Mouse (Mus musculus) limb, embryonic 14.5 days (tissue): ENCODE data around the gene Acvrl1. TPM values are rescaled to one million over a fixed set of nuclear protein-coding genes. Genes with fewer than 3 reads are reported as not detected.

Experiments
- ATAC-seq: fragments of 200-750 bp; cut with Nextera tagmentation; 2 replicates; pipeline ENCODE4 v1.8.0; 2017; ENCODE audit warnings: low read depth, moderate number of reproducible peaks, moderate TSS enrichment; ENCODE audit not compliant: low FRiP score
- DNase-seq: peaks from one replicate; pipeline ENCODE4 v3.0.0-alpha.2; 2015; ENCODE audit warnings: low spot score
- H3K27ac ChIP-seq: fragments of 300-500 bp; sonication (generic); replicated peaks from 2 replicates; pipeline ENCODE4 v1.5.1; 2014; ENCODE audit warnings: low read depth, mild to moderate bottlenecking, low read length, moderate library complexity, mixed read lengths
- H3K27me3 ChIP-seq: fragments of 300-500 bp; sonication (generic); 2 replicates; pipeline ENCODE4 v1.6.1; 2014; ENCODE audit warnings: low read length, mixed read lengths; ENCODE audit not compliant: control insufficient read depth, insufficient read depth
- H3K36me3 ChIP-seq: fragments of 300-500 bp; sonication (generic); 2 replicates; pipeline ENCODE4 v1.6.1; 2014; ENCODE audit warnings: mild to moderate bottlenecking, low read length, moderate library complexity, mixed read lengths; ENCODE audit not compliant: control insufficient read depth, insufficient read depth
- H3K4me1 ChIP-seq: fragments of 300-500 bp; sonication (generic); 2 replicates; pipeline ENCODE4 v1.6.1; 2014; ENCODE audit warnings: antibody characterized with exemption, low read length, mixed read lengths; ENCODE audit not compliant: control insufficient read depth, insufficient read depth
- H3K4me2 ChIP-seq: fragments of 300-500 bp; sonication (generic); replicated peaks from 2 replicates; pipeline ENCODE4 v1.6.1; 2014; ENCODE audit warnings: low read depth, mild to moderate bottlenecking, low read length, moderate library complexity; ENCODE audit not compliant: severe bottlenecking
- H3K4me3 ChIP-seq: fragments of 300-500 bp; sonication (generic); replicated peaks from 2 replicates; pipeline ENCODE4 v1.5.1; 2014; ENCODE audit warnings: low read length
- H3K9ac ChIP-seq: fragments of 300-500 bp; sonication (generic); 2 replicates; pipeline ENCODE4 v1.6.1; 2014; ENCODE audit warnings: mild to moderate bottlenecking, low read depth, low read length, moderate library complexity; ENCODE audit not compliant: severe bottlenecking
- H3K9me3 ChIP-seq: fragments of 300-500 bp; sonication (generic); 2 replicates; pipeline ENCODE4 v1.6.1; 2016; ENCODE audit warnings: low read length; ENCODE audit not compliant: control insufficient read depth
- POLR2A ChIP-seq: fragments of 200-500 bp; IDR thresholded peaks from 2 replicates; pipeline ENCODE4 v1.8.0; 2012; ENCODE audit warnings: inconsistent platforms, mild to moderate bottlenecking, moderate library complexity, borderline replicate concordance; ENCODE audit not compliant: insufficient read depth, insufficient read length; ENCODE audit errors: extremely low read depth
- WGBS: fragments of 180-500 bp; shearing (Covaris S2); extraction: QIAGEN DNeasy Blood & Tissue Kit; methylation state at CpG from one replicate; pipeline ENCODE4 v1.1.7; 2014; 5-methylcytosine and 5-hydroxymethylcytosine counted together
- polyA plus RNA-seq, 2 experiments: library from polyadenylated mRNA; depleted of rRNA in 1 of 2; stranded (reverse) in 1 of 2; unstranded in 1 of 2; fragments of >200 nt; fragmentation: Nextera tagmentation in 1 of 2; extraction: Ambion mirVana in 1 of 2; gene quantifications; 2 replicates each; pipeline versions ENCODE4 v1.2.1 to v1.2.3; 2012 to 2014

Gene Acvrl1
- polyA plus RNA-seq, 2 experiments = 8.2 to 16.1 TPM

GRCm38 (mm10) chr15:101097985-101098651 lies 30.2 kb upstream of the Acvrl1 start:
- WGBS = 3% methylated on average over 28 of the region's 28 CpGs
- Histone ChIP-seq H3K27me3 (no peaks in the 10 kb centered on the region), H3K4me1 (peaks cover 17% of the 10 kb centered on the region), H3K36me3 (no peaks in the 10 kb centered on the region), H3K4me2 (peak overlapping the region; percentile 44), H3K4me3 (no peak overlapping the region), H3K9me3 (no peaks in the 10 kb centered on the region), H3K27ac (no peak overlapping the region), H3K9ac (peak overlapping the region; percentile 38)
- DNase-seq (peak; percentile 62), ATAC-seq (peak; percentile 65)
- no peak for TF ChIP-seq POLR2A

- TF ChIP-seq POLR2A = no peak
- H3K27me3 ChIP-seq = no peaks in the 10 kb centered on the region
- no peaks in the 10 kb centered on the region for H3K36me3 ChIP-seq
- peaks cover 13% of the 10 kb centered on the region for H3K4me1 ChIP-seq
- H3K4me3 ChIP-seq = no peak overlapping the region
- 69% methylated on average over 2 of the region's 3 CpGs for WGBS
- no peak overlapping the region for H3K27ac ChIP-seq
- DNase-seq (no peak), ATAC-seq (no peak)
- H3K9ac ChIP-seq = no peak overlapping the region
- H3K9me3 ChIP-seq = no peaks in the 10 kb centered on the region
- H3K4me2 ChIP-seq = no peak overlapping the region
Measured at GRCm38 (mm10) chr15:101100996-101101395, 27.3 kb upstream of the Acvrl1 start.

- no peak for TF ChIP-seq POLR2A
- Histone ChIP-seq H3K4me1 (peaks cover 4% of the 10 kb centered on the region), H3K27ac (no peak overlapping the region), H3K4me3 (no peak overlapping the region), H3K9ac (no peak overlapping the region), H3K4me2 (no peak overlapping the region), H3K9me3 (no peaks in the 10 kb centered on the region), H3K36me3 (no peaks in the 10 kb centered on the region), H3K27me3 (no peaks in the 10 kb centered on the region)
- WGBS = 59% methylated on average over 9 of the region's 9 CpGs
- ATAC-seq (no peak), DNase-seq (no peak)
Measured at GRCm38 (mm10) chr15:101103605-101104304, 24.6 kb upstream of the Acvrl1 start.

- Histone ChIP-seq H3K9ac (no peak overlapping the region), H3K27me3 (no peaks in the 10 kb centered on the region), H3K36me3 (no peaks in the 10 kb centered on the region), H3K4me3 (no peak overlapping the region), H3K4me1 (no peaks in the 10 kb centered on the region; the same call in 1 of the 2 replicates), H3K9me3 (no peaks in the 10 kb centered on the region), H3K27ac (no peak overlapping the region), H3K4me2 (peak overlapping the region; percentile 11)
- peak; percentile 71 for ATAC-seq
- DNase-seq = peak; percentile 44
- TF ChIP-seq POLR2A = no peak
- whole genome bisulfite sequencing = 16% methylated on average over 12 of the region's 12 CpGs
Measured at GRCm38 (mm10) chr15:101105496-101105994, 22.8 kb upstream of the Acvrl1 start.

- DNase-seq = no peak
- no peaks in the 10 kb centered on the region for H3K36me3 ChIP-seq
- WGBS = 86% methylated on average over 10 of the region's 10 CpGs
- H3K9me3 ChIP-seq = no peaks in the 10 kb centered on the region
- H3K9ac ChIP-seq = no peak overlapping the region
- no peaks in the 10 kb centered on the region; the same call in 1 of the 2 replicates for H3K4me1 ChIP-seq
- no peak for ATAC-seq
- no peak overlapping the region for H3K4me2 ChIP-seq
- no peak for TF ChIP-seq POLR2A
- H3K27me3 ChIP-seq = no peaks in the 10 kb centered on the region
- H3K27ac ChIP-seq = no peak overlapping the region
- no peak overlapping the region for H3K4me3 ChIP-seq
Measured at GRCm38 (mm10) chr15:101106011-101106410, 22.3 kb upstream of the Acvrl1 start.
